Mouse (Mus musculus): ENCODE measurements around the gene Tmeff1. TPM values are rescaled to one million over a fixed set of nuclear protein-coding genes. Genes with fewer than 3 reads are reported as not detected.

Gene Tmeff1
- total RNA-seq, 2 experiments from 2014 or later: 6.3 to 7.8 TPM

Other genes with a start within 250 kb of the Tmeff1 start
- 10 to 100 TPM; 15.2 to 19.3 TPM for gene Tex10, start 111.7 kb upstream of the Tmeff1 start, total RNA-seq (2021)
- gene Msantd3, start 45.2 kb upstream of the Tmeff1 start, total RNA-seq (2021): 10 to 100 TPM; 27.1 to 28.3 TPM
- 100 to 1,000 TPM; 201 to 210 TPM for gene Cavin4, start 78.3 kb downstream of the Tmeff1 start, total RNA-seq (2021)

Data from gastrocnemius, postnatal 4 days (tissue).